Mouse (Mus musculus): ENCODE data around the gene Gnmt. TPM values are rescaled to one million over a fixed set of nuclear protein-coding genes. Genes with fewer than 3 reads are reported as not detected.

The Gnmt gene
- total and polyA plus RNA-seq, 3 experiments, result 2.8 to 4.4 (median 3.3) TPM

- DNase-seq, result peak; percentile 97 to 98
- WGBS, result 1% methylated on average over 48 of the region's 48 CpGs
- H3K36me3 ChIP-seq (ENCODE audit: control insufficient read depth, insufficient read depth, low read length), result no peaks in the 10 kb centered on the region
- no peaks in the 10 kb centered on the region for H3K27me3 ChIP-seq (ENCODE audit: control insufficient read depth, insufficient read depth, low read length)
- H3K4me3 ChIP-seq, result peak within 1 kb of the TSS; percentile 78
- intact Hi-C loops (cut with DNase I), result loop anchor here (10.0 kb wide), 1 partner anchor 380 kb away; the partner anchor contains the start of gene Abcc10
- 0 out of 2 replicates have a peak, but pooled peaks cover 3% of the 10 kb centered on the region for H3K79me2 ChIP-seq (replicated peaks; ENCODE audit: control insufficient read depth, insufficient read depth, low read length)
- H3K4me1 ChIP-seq (ENCODE audit: control insufficient read depth, insufficient read depth, low read length), result peaks cover 11% of the 10 kb centered on the region
- peak within 1 kb of the TSS; percentile 90 for H3K9ac ChIP-seq (ENCODE audit: low read depth, low read length)
- no peak for TF ChIP-seq EP300 (IDR thresholded peaks at IDR 0.05; ENCODE audit: insufficient read depth, low read depth, low read length)
- TF ChIP-seq CTCF (IDR thresholded peaks at IDR 0.05), result peak; percentile 31
- TF ChIP-seq POLR2A (IDR thresholded peaks at IDR 0.05; ENCODE audit: insufficient read depth, low read depth, low read length), result peak; percentile 94
- peak within 1 kb of the TSS; percentile 88 for H3K27ac ChIP-seq
Observed at GRCm38 (mm10) chr17:46704887-46705835, 23.8 kb downstream of the Gnmt start, which contains the start of gene Ppp2r5d. TSS of gene Ppp2r5d (minus strand) at chr17:46705111.

GRCm38 (mm10) chr17:46703971-46704886, 24.7 kb downstream of the Gnmt start:
- Histone ChIP-seq H3K79me2 (replicated peaks; ENCODE audit: control insufficient read depth, insufficient read depth, low read length) (0 out of 2 replicates have a peak, but pooled peaks cover 3% of the 10 kb centered on the region), H3K27me3 (ENCODE audit: control insufficient read depth, insufficient read depth, low read length) (no peaks in the 10 kb centered on the region), H3K36me3 (ENCODE audit: control insufficient read depth, insufficient read depth, low read length) (no peaks in the 10 kb centered on the region), H3K4me3 (peak overlapping the region; percentile 78), H3K27ac (peak overlapping the region; percentile 88), H3K9ac (ENCODE audit: low read depth, low read length) (peak overlapping the region; percentile 90), H3K4me1 (ENCODE audit: control insufficient read depth, insufficient read depth, low read length) (peaks cover 11% of the 10 kb centered on the region)
- TF ChIP-seq POLR2A (IDR thresholded peaks at IDR 0.05; ENCODE audit: insufficient read depth, low read depth, low read length) (no peak), EP300 (IDR thresholded peaks at IDR 0.05; ENCODE audit: insufficient read depth, low read depth, low read length) (no peak), CTCF (IDR thresholded peaks at IDR 0.05) (no peak)
- DNase-seq, result no peak
- intact Hi-C loops (cut with DNase I), result loop anchor here (2.0 to 10.0 kb wide), 2 partner anchors 21 to 379 kb away; partner anchors contain the start of gene Abcc10
- 3% methylated on average over 41 of the region's 41 CpGs for WGBS

- no peaks in the 10 kb centered on the region for H3K27me3 ChIP-seq (ENCODE audit: control insufficient read depth, insufficient read depth, low read length)
- intact Hi-C loops (cut with DNase I), result loop anchor here (2.0 to 10.0 kb wide), 2 partner anchors 20 to 378 kb away; partner anchors contain the start of gene Abcc10
- no peak for DNase-seq
- H3K4me3 ChIP-seq, result no peak overlapping the region
- peaks cover 11% of the 10 kb centered on the region for H3K4me1 ChIP-seq (ENCODE audit: control insufficient read depth, insufficient read depth, low read length)
- H3K79me2 ChIP-seq (replicated peaks; ENCODE audit: control insufficient read depth, insufficient read depth, low read length), result 0 out of 2 replicates have a peak, but pooled peaks cover 3% of the 10 kb centered on the region
- WGBS, result 71% methylated on average over 5 of the region's 5 CpGs
- no peak overlapping the region for H3K27ac ChIP-seq
- no peak overlapping the region for H3K9ac ChIP-seq (ENCODE audit: low read depth, low read length)
- no peaks in the 10 kb centered on the region for H3K36me3 ChIP-seq (ENCODE audit: control insufficient read depth, insufficient read depth, low read length)
- TF ChIP-seq POLR2A (IDR thresholded peaks at IDR 0.05; ENCODE audit: insufficient read depth, low read depth, low read length) (no peak), CTCF (IDR thresholded peaks at IDR 0.05) (no peak)
Observed at GRCm38 (mm10) chr17:46702506-46702905, 26.5 kb downstream of the Gnmt start.

- peaks cover 11% of the 10 kb centered on the region for H3K4me1 ChIP-seq (ENCODE audit: control insufficient read depth, insufficient read depth, low read length)
- 84% methylated on average over 12 of the region's 12 CpGs for WGBS
- DNase-seq, result no peak
- H3K27ac ChIP-seq, result no peak overlapping the region
- no peak overlapping the region for H3K4me3 ChIP-seq
- H3K36me3 ChIP-seq (ENCODE audit: control insufficient read depth, insufficient read depth, low read length), result no peaks in the 10 kb centered on the region
- 0 out of 2 replicates have a peak, but pooled peaks cover 3% of the 10 kb centered on the region for H3K79me2 ChIP-seq (replicated peaks; ENCODE audit: control insufficient read depth, insufficient read depth, low read length)
- no peak overlapping the region for H3K9ac ChIP-seq (ENCODE audit: low read depth, low read length)
- no peak for TF ChIP-seq POLR2A (IDR thresholded peaks at IDR 0.05; ENCODE audit: insufficient read depth, low read depth, low read length)
- TF ChIP-seq CTCF (IDR thresholded peaks at IDR 0.05), result no peak
- TF ChIP-seq EP300 (IDR thresholded peaks at IDR 0.05; ENCODE audit: insufficient read depth, low read depth, low read length), result no peak
- no peaks in the 10 kb centered on the region for H3K27me3 ChIP-seq (ENCODE audit: control insufficient read depth, insufficient read depth, low read length)
- intact Hi-C loops (cut with DNase I), result loop anchor here (2.0 to 10.0 kb wide), 2 partner anchors 19 to 377 kb away; partner anchors contain the start of gene Abcc10
Observed at GRCm38 (mm10) chr17:46702100-46702499, 26.9 kb downstream of the Gnmt start.

GRCm38 (mm10) chr17:46701489-46701888, 27.5 kb downstream of the Gnmt start:
- no peak overlapping the region for H3K4me3 ChIP-seq
- no peaks in the 10 kb centered on the region for H3K36me3 ChIP-seq (ENCODE audit: control insufficient read depth, insufficient read depth, low read length)
- no peak overlapping the region for H3K27ac ChIP-seq
- no peaks in the 10 kb centered on the region for H3K27me3 ChIP-seq (ENCODE audit: control insufficient read depth, insufficient read depth, low read length)
- H3K9ac ChIP-seq (ENCODE audit: low read depth, low read length), result 0 out of 2 replicates have a peak overlapping the region, but pooled peaks have one; percentile 6
- H3K79me2 ChIP-seq (replicated peaks; ENCODE audit: control insufficient read depth, insufficient read depth, low read length), result 0 out of 2 replicates have a peak, but pooled peaks cover 3% of the 10 kb centered on the region
- TF ChIP-seq POLR2A (IDR thresholded peaks at IDR 0.05; ENCODE audit: insufficient read depth, low read depth, low read length), result no peak
- TF ChIP-seq EP300 (IDR thresholded peaks at IDR 0.05; ENCODE audit: insufficient read depth, low read depth, low read length), result no peak
- no peak for TF ChIP-seq CTCF (IDR thresholded peaks at IDR 0.05)
- intact Hi-C loops (cut with DNase I), result loop anchor here (10.0 kb wide), 1 partner anchor 377 kb away; the partner anchor contains the start of gene Abcc10
- DNase-seq, result no peak
- H3K4me1 ChIP-seq (ENCODE audit: control insufficient read depth, insufficient read depth, low read length), result peaks cover 9% of the 10 kb centered on the region
- WGBS, result 42% methylated on average over 12 of the region's 12 CpGs
